Mouse (Mus musculus): ENCODE measurements around the gene Sys1.

Gene Sys1

DNA sequence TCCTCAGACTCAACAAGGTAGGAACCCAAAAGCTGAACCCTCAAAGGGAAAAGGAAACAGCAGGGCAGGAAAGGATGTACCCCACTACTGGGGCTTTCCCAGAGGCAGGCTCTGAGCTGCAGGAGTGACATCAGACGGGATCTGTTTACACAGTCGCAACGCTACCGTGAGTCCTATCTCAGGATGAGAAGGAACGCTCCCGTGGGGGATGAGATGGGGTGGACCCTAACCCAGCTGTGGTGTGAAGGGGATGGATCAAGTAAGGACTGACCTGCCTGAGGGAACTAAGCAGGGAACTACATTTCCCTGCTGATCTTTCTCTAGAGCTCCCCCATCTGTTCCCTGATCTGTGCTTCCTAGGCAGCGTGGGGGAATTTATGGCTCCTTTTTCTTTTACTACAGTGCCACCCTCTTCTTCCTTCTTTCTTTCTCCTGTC, at the start of gene Sys1:
Sys1 (plus strand) TSS at position 101 of the 437 bp plus-strand sequence.
- DNase-seq (ENCODE audit: low spot score) = no peak

GRCm38 (mm10) chr2:164407708-164408107, 49.1 kb upstream of the Sys1 start:
- DNase-seq (ENCODE audit: low spot score) = no peak

DNA sequence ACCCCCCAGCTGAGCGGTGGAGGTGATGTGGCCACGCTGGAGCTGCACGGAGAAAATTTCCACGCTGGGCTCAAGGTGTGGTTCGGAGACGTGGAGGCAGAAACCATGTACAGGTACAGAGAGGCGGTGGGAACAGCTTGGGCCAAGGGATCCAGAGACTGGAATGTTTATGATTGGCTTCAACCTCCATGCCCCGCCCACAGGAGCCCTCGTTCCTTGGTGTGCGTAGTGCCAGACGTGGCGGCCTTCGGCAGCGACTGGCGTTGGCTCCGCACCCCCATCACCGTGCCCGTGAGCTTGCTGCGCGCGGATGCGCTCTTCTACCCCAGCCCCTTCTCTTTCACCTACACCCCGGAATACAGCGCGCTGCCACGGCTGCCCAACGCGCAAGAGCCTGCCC, 42.6 kb upstream of the Sys1 start:
- no peak for DNase-seq (ENCODE audit: low spot score)

- DNase-seq (ENCODE audit: low spot score) = no peak
These were observed 42.2 kb upstream of the Sys1 start for GRCm38 (mm10) chr2:164414581-164414980.

GRCm38 (mm10) chr2:164417198-164417597, 39.6 kb upstream of the Sys1 start:
- DNase-seq (ENCODE audit: low spot score) = no peak

DNA sequence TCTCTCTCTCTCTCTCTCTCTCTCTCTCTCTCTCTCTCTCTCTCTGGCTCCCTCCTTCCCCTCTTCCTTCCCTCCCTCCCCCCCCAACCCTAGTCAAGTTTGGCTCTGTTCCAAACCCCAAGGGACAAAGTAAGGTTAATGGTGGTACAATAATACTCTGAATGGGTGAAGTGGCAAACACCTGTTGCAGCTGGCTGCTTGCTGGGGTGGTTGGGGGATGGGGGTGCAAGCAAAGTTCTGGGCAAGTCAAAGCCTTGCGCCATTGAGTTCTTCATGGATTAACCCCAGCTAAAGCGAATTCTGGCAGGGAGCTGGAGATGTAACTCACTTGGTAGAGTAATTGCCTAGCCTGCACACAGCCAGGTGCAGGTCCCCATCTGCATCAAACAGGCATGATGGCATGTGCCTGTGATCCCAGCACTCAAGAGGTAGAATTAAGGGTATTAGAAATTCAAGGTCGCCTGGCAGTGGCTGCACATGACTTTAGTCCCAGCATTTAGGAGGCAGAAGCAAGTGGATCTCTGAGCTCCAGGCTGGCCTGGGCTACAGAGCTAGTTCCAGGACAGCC, 38.4 kb upstream of the Sys1 start:
- DNase-seq (ENCODE audit: low spot score) = no peak

GRCm38 (mm10) chr2:164419489-164419888, 37.3 kb upstream of the Sys1 start:
- no peak for DNase-seq (ENCODE audit: low spot score)

- DNase-seq (ENCODE audit: low spot score) = no peak
These were observed 35.5 kb upstream of the Sys1 start for GRCm38 (mm10) chr2:164421306-164421705.

GRCm38 (mm10) chr2:164421979-164422378, 34.8 kb upstream of the Sys1 start:
- no peak for DNase-seq (ENCODE audit: low spot score)

GRCm38 (mm10) chr2:164422675-164423393, 33.9 kb upstream of the Sys1 start:
- no peak for DNase-seq (ENCODE audit: low spot score)

- DNase-seq (ENCODE audit: low spot score) = no peak
These were observed 33.3 kb upstream of the Sys1 start for GRCm38 (mm10) chr2:164423464-164423863.

DNA sequence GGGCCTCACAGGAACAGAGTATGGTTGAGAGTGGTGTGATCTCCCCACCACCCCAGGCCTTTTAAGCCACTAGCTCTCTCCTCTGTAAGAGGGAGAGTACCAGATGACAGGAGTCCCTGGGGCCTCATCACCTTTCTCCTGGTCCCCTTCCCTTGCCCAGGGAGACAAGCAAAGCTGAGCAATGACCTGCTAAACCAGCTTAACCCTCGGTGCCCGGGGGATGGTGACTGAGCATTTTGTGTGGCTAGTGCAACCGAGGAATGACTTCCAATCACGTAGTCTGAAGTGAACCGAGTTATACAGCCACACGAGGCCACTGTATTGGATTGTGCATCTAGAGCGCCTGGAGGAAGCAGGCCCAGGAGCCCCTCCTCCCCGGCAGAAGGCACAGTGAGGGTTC, 32.4 kb upstream of the Sys1 start:
- DNase-seq (ENCODE audit: low spot score) = no peak

GRCm38 (mm10) chr2:164425401-164425800, 31.4 kb upstream of the Sys1 start:
- no peak for DNase-seq (ENCODE audit: low spot score)

DNA sequence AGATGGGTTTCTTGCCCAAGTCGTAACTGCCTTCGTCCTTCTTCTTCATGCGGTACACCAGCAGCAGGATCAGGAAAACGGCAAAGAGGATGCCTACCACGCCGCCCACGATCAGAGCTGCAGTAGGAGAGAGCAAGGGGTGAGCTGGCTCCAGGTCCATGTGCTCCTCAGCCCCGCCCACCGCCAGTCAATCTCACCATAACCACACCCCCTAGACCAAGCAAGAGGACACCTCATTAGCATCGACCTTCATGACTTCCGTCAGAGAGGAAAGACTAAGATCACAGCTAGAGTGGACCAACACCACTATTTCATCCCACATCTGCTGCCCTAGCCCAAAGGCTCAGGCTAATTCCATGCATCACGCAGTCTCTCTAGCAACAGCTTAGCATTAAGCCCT, 30.6 kb upstream of the Sys1 start:
- DNase-seq (ENCODE audit: low spot score) = no peak

GRCm38 (mm10) chr2:164426952-164427351, 29.8 kb upstream of the Sys1 start:
- no peak for DNase-seq (ENCODE audit: low spot score)

DNA sequence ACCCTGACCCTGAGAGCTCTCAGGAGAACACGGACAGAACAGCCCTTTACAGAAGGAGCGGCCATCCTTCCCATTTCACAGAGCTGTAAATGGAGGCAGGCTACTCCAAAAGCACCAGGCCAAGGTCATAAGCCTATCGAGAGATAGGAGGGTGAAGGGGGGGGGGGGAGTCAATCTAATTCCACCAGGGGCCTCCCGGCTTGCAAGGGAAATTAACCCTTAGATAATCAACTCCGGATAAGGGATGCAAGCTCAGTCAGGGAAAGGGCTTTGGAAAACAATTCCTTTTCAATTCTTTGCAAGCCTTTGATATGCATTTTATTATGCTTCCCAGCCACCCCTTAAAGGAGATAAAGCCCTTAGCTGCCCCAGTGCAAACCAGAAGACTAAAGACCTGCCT, 28.3 kb upstream of the Sys1 start:
- no peak for DNase-seq (ENCODE audit: low spot score)

DNA sequence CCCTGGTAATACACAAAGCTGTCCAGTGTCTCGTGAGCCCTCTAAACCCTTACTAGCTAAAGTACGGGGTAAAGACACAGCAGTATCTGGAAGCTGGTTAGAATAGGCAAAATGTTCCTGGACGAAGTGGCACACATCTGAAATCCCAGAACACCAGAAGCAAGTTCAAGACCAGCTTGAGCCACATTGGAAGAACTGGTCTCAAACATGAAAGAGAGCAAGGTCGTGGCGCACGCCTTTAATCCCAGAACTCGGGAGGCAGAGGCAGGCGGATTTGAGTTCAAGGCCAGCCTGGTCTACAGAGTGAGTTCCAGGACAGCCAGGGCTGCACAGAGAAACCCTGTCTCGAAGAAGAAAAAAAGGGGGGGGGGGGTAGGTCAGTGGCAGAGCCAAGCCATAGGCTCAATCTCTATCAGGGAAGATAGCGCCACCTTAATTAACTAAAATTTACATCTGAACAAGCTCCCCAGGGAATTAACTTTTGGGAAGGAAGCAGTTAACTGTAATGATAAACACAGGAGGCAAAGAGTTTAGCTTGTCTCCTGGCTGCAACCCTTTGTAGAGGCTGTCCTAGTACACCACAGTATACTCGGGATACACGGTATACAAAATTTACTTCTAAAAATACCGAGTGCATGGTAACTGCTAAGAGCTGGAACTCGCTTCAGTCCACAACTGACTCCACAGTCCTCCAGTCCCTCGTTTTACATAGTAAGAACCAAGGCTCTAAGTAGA, 26.7 kb upstream of the Sys1 start:
- DNase-seq (ENCODE audit: low spot score) = no peak

GRCm38 (mm10) chr2:164430697-164431096, 26.1 kb upstream of the Sys1 start:
- DNase-seq (ENCODE audit: low spot score) = no peak

- DNase-seq (ENCODE audit: low spot score) = no peak
These were observed 24.9 kb upstream of the Sys1 start for GRCm38 (mm10) chr2:164431676-164432465.

DNA sequence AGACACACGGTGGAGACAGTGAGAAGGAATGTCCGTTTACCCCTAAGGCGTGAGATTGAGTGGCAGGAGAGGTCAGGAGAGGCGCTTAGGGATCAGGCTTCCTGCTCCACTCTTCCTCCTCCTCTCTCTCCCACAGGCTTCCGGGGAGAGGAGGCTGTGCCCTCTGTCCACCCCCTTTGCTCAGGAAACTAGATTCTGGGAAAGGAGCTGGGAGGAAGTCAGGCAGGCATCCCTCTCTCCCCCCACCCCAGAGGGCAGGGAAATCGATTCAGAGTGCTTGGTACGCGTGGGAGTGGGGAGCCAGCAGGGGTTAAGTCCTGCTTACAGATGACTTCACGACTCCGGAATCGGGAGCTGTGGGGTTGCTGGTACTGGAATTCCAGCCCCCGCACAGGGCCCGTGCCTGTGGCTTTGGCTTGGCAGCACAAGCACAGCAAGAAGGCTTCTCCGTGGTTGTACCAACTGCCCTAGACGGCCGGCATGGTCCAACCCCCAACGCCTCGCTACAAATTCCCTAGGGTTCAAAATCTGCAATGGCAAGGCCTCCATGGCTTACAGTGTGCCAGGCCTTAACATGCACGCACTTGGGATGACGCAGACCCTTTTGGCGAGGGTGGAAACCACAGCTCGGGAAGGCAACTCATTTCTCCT, 24.1 kb upstream of the Sys1 start:
- no peak for DNase-seq (ENCODE audit: low spot score)

- DNase-seq (ENCODE audit: low spot score) = no peak
These were observed 23.4 kb upstream of the Sys1 start for GRCm38 (mm10) chr2:164433278-164433895.
